Mouse (Mus musculus) gastrocnemius, adult 8-10 months (tissue): ENCODE measurements around the gene Neu4. TPM values are rescaled to one million over a fixed set of nuclear protein-coding genes. Genes with fewer than 3 reads are reported as not detected.
"Not testable (repeated sequence)": the region's sequence is repeated elsewhere in the genome, so short reads cannot be mapped to it uniquely, and the experiment has no call there.

Source experiments
- DNase-seq, 2 experiments: peaks; one replicate each; pipeline ENCODE4 v3.0.0; 2022; ENCODE audit warnings: low spot score in 2 of 2
- total RNA-seq, 4 experiments: library from RNA; stranded (reverse); gene quantifications; 2 replicates each; pipeline ENCODE4 v1.2.4; 2022

Gene Neu4
- total RNA-seq, result not detected

- DNase-seq, result no peak
These were observed at the start of gene Neu4 for GRCm38 (mm10) chr1:94020151-94020550. TSS of gene Neu4 (plus strand) at chr1:94020451.

- not testable (repeated sequence) for DNase-seq
These were observed 49.5 kb upstream of the Neu4 start for GRCm38 (mm10) chr1:93970797-93971196.

GRCm38 (mm10) chr1:93975764-93976163 is 44.5 kb upstream of the Neu4 start:
- not testable (repeated sequence) for DNase-seq

- not testable (repeated sequence) for DNase-seq
These were observed 42.0 kb upstream of the Neu4 start for GRCm38 (mm10) chr1:93978287-93978686.

GRCm38 (mm10) chr1:93980932-93981331 is 39.3 kb upstream of the Neu4 start:
- DNase-seq, result not testable (repeated sequence)

- DNase-seq, result no peak
These were observed 34.1 kb upstream of the Neu4 start for GRCm38 (mm10) chr1:93986167-93986566.

- DNase-seq, result no peak
These were observed 31.5 kb upstream of the Neu4 start for GRCm38 (mm10) chr1:93988786-93989185.

GRCm38 (mm10) chr1:93990209-93990608 is 30.0 kb upstream of the Neu4 start, which contains the start of gene Gal3st2c:
TSS of gene Gal3st2c (plus strand) at chr1:93990509.
- DNase-seq, result not testable (repeated sequence)

GRCm38 (mm10) chr1:93991068-93991467 is 29.2 kb upstream of the Neu4 start:
- not testable (repeated sequence) for DNase-seq

- not testable (repeated sequence) for DNase-seq
These were observed 28.8 kb upstream of the Neu4 start for GRCm38 (mm10) chr1:93991491-93991890.

- DNase-seq, result no peak
These were observed 19.2 kb upstream of the Neu4 start for GRCm38 (mm10) chr1:94001023-94001422.

- not testable (repeated sequence) for DNase-seq
These were observed 14.2 kb upstream of the Neu4 start for GRCm38 (mm10) chr1:94005954-94006506.

GRCm38 (mm10) chr1:94008826-94009225 is 11.4 kb upstream of the Neu4 start:
- not testable (repeated sequence) for DNase-seq

- DNase-seq, result no peak
These were observed 8.6 kb upstream of the Neu4 start for GRCm38 (mm10) chr1:94011643-94012042.

GRCm38 (mm10) chr1:94027506-94028108 is 7.4 kb downstream of the Neu4 start:
- DNase-seq, result no peak

- DNase-seq, result no peak
These were observed 8.5 kb downstream of the Neu4 start for GRCm38 (mm10) chr1:94028741-94029140.

GRCm38 (mm10) chr1:94033075-94033602 is 12.9 kb downstream of the Neu4 start:
- no peak for DNase-seq

GRCm38 (mm10) chr1:94034984-94035743 is 14.9 kb downstream of the Neu4 start:
- DNase-seq, result peak; percentile 66 to 69

- DNase-seq, result no peak
These were observed 20.1 kb downstream of the Neu4 start for GRCm38 (mm10) chr1:94040391-94040790.

GRCm38 (mm10) chr1:94045559-94045958 is 25.3 kb downstream of the Neu4 start:
- DNase-seq, result no peak

GRCm38 (mm10) chr1:94046544-94046943 is 26.3 kb downstream of the Neu4 start:
- no peak for DNase-seq

- DNase-seq, result no peak
These were observed 30.9 kb downstream of the Neu4 start for GRCm38 (mm10) chr1:94051104-94051503.
